Mouse (Mus musculus) lung, postnatal 10 days (tissue): ENCODE measurements at regions not wholly inside any gene's neighbourhood (a gene's known extent, or its start where the extent isn't known, plus 50 kb on each side); places are given as distances from the start of the nearest gene placed in this dataset.

ENCODE experiments used
- DNase-seq: peaks from one replicate; pipeline ENCODE4 v3.0.0; 2021

DNA sequence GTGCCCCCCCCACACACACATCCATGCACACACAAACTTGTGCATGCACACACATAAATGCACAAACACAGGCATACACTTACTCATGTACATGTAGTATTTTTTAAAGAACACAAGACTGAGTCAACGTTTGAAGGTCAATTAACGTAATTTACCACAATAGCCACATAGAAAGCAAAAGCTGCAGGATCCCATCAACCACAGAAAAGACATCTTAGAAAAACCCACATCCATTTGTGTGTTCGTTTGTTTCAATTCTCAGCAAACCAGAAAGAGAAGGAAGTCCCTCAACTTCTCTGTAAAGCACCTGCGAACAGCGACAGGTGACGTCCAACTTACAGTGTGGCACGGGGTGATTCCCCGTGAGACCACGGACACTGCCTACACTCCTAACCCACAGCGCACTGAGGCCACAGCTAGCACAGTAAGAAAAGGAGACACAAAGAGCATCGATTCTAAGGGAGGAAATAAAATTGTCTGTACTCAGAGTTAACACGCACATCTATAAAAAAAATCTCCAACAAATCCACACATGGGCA, 53.8 kb downstream of the Dio3 start:
- no peak for DNase-seq

DNA sequence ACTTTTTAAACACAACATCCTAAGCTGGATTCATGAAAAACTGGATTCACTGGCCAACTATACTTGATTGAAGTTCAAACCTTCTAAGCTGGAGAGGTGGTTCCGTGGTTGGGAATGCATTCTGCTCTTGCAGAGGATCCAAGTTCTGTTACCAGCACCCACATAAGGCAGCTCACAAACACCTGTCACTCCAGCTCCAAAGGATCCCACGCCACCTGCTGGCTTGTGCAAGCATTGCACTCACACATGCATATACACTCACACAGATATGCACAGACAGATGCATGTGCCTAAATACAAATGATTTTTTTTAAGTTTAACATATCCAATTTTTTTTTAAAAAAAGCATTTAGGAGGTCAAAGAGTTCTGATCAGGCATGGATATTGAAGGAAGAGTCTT, 55.7 kb downstream of the Dio3 start:
- DNase-seq: no peak

DNA sequence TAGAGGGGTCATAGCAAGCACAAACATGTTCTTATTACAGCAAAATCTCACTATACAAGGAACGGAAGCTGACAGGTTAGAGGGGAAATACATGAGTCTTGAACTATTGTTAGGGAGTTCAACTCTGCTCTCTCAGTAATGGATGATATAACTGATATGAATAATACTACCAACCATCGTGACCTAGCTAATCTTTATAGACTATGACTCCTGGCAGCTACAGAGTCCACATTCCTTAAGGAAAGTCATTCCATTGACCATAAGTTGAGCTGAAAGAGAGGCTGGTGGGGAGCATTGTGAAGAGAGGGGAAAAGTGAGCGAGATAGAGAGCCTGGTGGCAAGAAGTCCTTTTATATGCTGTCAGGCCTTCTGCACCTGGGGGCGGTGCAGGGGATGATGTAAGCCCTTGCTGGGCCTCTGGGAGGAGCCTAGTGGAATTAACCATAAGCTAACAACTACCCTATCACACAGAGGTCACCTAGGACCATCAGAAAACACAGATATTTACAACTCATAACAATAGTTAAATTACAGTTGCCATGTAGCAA, 65.5 kb downstream of the Dio3 start:
- DNase-seq: no peak

DNA sequence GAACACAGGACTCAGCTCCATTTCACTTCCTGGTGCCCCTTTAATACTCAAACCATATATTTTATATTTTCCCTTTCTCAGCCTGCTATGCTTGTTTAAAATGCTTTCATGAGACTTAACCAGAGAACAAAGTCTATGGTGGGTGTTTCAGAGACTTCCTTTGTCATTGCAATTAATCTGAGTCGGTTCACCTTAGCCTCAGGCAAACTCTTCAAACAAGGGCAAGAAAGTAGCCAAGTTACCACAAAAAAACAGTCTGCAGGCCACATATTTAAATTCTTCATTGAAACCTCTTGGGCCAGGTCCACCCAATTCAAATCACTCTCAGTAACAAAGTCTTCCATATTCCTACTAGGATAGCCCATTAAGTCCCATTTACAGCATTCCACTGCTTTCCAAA, 70.8 kb downstream of the Dio3 start:
- DNase-seq: no peak

DNA sequence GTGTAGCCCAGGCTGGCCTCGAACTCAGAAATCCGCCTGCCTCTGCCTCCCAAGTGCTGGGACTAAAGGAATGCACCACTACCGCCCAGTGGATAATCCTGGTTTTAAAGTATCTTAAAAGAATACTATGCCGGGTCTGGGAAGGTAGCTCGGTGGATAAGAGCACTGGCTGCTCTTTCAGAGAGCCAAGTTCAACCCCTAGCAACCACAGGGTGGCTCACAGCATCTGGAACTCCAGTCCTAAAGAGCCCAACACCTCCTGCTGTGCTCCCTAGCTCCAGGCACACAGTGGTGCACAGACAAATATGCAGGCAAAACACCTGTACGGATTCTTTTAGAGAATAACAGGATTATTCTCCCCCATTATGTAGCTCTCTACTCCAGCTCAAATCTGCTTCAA, 77.0 kb downstream of the Dio3 start:
- DNase-seq: no peak

DNA sequence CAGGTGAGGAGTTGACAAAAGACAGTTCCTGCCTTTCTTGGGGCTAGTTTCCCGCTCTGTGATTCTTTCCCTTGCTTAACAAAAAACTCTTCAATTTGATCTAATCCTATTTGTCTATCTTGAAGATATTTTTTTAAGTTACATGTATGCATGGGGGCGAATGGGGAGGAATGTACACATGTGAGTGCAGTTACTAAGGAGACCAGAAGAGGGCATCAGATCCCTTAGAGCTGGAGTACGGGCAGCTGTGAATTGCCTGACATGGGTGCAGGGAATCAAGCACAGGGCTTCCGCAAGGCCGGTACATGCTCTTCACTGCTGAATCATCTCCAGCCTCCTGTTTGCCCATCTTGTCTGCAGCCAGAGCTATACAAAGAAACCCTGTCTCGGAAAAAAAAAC, 79.8 kb upstream of the Ppp2r5c start:
- DNase-seq: no peak

DNA sequence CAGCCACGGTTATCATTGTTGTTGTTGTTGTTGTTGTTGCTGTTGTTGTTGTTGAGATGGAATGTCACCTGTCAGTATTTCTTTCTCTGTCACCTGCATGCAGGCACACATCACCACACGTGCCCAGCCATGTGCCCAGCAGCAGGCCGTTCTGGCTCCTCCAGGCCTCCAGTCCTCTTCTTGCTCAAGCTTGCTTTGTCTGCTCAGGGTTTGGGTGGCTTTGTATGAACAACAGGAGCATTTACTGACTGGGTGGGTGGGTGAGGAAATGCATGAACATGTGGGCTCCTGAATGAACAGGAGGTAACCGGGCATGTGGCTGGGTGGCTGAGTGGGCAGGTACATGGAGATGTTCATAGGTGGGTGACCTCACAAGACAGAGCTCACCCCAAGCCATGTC, 79.1 kb upstream of the Ppp2r5c start:
- no peak for DNase-seq

DNA sequence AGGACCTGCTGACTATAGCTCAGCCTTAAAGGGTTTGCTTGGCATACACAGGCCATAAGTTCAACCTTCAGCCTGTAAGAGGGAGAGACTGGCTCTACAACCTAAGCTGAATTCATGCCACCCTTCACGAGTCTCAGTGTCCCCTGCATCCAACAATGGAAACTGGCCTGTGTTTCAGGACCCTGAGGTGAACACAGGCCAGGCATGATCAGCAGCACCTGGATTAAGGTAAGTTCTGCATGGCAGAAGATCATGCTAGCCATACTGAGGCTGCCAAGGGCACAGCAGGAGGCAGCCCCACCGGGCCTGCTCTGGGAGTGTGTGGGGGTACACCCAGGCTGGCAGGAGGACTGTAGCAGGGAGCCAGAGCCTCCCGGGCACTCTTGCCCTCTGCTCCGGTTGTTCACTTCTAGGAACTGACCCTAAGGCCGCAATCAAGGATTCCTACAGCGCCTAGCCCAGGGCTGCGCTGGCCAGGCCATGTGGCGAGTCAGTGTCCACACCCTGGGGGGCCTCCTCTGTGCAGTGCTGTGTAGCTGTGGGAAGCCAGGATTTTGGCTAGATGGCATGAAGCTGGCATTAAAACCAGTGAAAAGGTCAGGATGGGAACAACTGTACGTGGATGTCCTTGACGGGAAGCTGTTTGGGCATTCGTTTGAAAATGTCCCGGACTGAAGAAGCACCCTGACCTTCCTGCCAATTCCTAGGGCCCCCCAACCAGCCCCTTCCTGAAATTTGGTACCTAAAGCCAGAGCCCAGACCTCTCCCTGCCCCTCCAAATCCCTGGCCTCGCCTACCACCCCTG, 74.8 kb upstream of the Ppp2r5c start:
- no peak for DNase-seq

DNA sequence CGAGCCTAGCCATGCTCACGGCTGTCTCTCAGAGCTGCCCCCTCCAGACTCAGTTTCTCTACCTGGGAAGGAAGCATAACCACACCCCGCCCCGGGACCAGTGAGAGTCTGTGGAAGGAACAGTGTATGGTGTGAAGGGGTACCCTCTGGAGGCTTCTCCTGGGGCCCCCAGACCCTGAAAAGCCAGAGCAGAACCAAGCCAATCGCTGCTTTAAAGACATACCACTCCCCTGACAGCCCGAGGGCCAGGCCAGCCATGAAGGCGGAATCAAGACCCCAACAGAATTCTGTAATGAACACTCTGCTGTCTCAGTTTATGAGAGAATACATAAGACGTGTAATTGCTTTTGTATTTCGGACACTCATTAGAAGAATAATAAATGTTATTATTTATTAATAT, 73.9 kb upstream of the Ppp2r5c start:
- no peak for DNase-seq

DNA sequence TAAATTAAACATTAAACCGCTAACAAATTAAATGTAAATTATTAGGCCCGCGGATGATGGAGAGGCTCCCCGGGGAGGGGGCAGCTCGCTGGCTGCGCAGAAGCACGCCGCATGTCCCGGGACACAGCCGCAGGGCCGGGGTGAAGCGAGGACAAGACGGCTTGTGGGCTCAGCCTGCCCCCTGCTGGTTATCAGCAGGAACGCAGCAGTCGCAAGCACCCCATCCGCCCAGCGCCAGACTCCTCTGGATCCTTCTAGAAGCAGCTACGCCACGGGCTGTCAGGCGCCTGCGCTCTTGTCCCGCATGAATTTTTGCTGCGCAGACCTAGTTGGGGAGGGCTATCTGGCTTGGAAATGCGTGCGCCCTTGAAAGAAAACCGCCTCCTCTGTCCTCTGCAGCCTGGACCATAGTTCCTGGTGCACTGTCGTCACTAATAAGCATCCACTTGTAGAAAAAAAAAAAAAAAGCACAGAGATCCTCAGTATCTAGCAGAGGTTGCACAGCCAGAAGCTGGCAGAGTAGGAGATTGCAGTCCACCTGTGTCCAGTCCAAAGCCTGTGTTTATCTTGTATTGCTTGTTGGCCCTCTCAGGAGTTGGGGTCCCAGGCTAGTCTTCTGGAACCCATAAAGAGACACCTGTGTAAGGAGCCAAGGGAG, 73.4 kb upstream of the Ppp2r5c start:
- peak; percentile 90 for DNase-seq

DNA sequence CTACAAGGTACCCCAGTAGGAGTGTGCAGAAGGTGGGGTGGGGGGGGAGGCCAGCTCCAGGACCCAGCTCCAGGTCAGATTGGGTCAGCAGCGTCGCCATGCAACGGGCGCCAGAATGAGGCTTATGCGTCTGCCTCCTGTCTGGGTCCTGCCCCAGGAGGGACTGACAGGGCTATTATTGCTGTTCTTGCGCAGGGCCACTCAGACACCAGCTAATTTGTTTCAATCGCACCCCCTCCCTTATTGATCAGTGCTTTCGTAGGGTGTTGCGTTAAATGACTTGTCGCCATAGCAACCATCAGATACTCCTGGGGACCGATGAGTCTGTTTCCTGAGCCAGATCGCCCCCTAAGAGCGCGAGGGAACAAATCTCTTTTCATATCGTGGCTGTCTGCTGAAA, 71.8 kb upstream of the Ppp2r5c start:
- no peak for DNase-seq

DNA sequence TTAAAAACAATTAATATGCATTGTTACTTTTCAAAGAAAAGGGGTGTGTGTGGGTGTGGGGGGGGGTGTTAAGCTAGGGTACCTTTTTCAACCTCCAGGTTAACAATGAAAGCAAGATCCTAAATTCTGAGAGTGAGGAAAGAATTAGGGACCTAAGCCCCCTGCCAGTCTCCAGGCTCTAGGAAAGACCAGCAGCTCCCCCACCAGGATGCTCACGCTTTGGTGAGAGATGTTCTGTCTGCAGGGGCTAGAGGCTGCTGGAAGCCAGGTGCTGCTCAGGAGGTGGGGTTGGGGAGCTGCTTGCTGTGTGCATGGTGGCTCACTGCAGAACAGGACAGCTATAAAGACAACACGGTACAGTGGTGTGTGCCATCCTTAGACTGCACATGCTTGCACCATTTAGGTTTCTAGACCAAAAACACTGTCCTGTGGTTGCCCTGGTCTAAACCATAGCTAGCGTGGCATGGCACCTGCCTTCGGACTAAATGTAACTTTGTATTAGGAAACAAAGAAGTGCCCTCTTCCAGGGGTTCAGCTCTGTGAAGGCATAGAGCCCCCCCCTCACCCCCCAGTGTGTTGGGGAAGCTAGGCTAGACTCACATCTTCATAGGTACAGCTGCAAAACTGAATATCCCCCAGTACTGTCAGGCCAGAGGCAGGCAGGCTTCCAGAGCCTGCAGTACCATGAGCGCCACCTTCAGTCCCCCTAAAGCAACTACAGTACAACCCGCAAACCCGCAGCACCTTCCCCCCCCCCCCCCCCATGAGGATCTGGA, 70.7 kb upstream of the Ppp2r5c start:
- no peak for DNase-seq

DNA sequence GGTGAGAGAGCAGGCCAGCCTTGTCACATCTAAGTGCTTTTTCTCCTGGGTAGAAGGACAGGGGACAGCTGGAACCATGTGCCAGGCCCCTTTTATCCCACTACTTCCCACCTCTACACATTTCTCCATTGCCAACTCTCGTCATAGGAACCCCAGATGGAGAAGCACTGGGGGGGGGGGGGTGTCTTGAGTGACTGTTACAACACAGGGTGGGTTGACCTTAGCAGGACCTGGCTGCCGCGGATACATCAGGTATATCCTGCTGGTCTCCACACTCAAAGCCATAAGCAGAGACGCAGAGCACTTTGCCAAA, 70.1 kb upstream of the Ppp2r5c start:
- no peak for DNase-seq

DNA sequence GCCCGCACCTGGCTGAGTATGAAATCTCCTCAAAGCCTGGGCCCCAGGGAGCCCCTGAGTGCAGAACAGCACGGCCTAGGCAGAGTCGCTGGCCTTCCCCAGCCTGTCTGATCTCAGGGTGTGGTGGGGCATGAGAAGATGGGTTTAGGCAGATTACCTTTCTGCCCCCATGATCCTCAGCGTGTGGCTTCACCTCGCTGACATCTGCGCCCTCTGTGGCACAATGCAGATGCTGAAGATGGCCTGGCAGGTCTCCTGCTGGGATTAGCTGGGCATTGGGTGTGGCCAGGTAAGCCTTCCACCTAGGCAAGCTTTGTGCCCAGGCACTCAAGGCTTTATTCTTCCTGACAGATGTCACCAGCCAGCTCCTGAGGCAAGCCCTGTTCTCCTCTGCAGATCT, 69.6 kb upstream of the Ppp2r5c start:
- no peak for DNase-seq

DNA sequence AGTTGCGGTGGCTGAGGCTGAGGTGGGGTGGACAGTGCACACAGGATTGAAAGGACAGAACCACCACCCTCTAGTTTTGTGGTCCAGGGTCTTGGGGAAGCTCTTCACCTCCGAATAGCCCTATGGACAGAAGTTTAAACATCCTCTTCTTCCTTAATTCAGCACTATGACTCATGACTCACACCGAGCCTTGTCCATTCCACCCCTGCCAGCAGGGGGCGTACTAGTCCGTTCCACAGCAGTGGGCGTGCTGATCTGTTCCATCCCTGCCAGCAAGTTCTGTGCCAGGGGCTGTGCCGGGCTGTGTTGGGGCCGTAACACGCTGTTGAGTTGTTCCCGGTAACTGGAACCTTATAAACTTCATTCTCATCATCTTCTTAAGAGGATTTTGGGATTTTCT, 69.2 kb upstream of the Ppp2r5c start:
- peak; percentile 57 for DNase-seq

DNA sequence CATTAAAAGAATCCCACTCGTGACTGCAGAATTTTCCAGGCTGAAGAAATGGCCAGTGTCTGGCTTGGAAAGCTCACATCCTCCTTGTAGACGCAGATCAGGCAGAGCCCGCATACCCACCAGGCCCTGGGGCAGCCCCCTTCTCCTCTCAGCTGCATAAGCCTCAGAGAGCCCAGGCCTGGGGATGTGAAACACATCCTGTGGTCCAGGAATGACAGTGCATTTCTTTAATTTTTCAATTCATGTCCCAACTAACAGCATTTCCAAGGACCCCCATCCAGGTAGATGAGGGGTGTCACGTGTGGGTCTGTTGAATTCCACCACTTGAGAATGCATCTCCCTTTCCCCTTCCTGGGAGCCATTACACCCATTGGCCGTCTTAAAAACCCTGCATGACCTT, 68.6 kb upstream of the Ppp2r5c start:
- no peak for DNase-seq

DNA sequence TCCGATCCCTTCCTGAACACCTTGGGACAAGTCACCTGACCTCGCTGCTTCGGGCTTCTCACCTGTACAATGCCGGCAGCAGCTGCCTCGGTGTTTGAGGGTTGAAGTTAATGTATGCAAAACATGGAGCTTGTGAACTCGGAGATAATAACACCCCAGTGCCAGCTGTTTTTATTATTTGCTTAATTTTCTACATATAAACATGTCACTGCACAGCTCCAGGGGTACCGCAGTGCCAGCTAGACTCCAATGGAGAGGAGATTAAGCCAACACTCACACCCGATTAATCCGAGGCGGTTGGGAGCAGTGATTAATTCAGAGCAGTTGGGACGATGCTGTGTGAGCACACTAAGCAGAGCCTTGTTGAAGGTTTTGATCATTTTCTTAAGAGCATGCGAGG, 67.2 kb upstream of the Ppp2r5c start:
- no peak for DNase-seq

DNA sequence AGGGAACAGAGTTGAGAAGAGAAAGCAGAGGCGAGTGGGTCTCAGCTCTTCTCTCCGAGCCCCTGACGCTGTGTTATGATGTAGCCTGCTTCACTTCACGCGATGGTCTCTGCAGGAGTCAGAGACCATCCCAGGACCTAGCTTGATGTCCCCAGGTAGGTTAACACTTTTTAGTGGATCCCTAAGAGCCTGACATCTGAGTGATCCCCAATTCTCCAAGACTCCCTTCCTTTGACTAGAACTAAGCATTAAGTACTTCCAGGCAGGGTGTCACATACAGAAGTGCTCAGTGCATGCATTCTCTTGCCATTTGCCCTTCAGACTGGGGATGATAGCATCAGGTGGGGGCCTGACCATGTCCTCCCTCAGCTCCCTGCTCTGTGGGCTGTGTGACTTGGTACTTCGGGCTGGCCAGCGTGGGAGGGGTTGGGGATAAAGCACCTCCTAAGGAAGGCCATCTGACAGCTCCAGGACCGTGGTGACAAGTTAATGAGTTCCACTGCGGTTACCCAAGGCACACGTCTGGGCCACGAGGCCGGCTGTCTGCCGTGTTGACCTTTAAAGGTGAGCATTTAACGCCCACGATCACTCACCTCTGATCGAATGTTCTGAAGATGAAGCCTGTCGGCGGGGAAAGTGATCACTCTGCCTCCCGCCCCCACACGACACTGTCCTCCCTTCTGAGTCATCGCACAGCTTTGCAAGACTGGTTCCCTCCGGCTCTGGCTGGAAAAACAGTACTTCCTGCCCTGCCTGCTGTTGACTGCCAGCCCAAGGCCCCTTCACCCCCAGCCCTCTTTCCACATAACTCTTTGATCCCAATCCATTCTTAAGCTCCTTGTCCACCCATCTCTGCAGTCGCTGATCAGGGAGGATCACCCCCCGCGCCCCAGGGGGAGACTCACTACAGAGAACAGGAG, 65.8 kb upstream of the Ppp2r5c start:
- DNase-seq: peak; percentile 52

DNA sequence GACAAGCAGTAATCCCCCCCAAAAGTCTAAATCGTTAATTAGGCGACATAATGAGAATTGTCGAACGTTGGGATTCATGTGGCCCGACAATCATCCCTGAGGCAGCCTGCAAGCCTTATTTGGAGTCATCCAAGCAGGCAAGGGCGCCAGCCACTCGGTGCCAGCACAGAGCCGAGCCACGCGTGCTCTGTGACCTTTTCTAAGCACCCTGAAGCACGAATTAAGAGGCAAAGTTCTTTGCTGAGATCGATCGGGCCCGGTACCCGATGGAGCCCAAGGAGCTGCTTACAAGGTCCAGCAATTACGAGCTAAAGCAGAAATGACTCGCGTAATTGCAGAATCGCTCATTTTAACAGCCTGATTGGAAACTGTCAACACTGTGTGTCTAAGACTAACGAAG, 61.9 kb upstream of the Ppp2r5c start:
- no peak for DNase-seq

DNA sequence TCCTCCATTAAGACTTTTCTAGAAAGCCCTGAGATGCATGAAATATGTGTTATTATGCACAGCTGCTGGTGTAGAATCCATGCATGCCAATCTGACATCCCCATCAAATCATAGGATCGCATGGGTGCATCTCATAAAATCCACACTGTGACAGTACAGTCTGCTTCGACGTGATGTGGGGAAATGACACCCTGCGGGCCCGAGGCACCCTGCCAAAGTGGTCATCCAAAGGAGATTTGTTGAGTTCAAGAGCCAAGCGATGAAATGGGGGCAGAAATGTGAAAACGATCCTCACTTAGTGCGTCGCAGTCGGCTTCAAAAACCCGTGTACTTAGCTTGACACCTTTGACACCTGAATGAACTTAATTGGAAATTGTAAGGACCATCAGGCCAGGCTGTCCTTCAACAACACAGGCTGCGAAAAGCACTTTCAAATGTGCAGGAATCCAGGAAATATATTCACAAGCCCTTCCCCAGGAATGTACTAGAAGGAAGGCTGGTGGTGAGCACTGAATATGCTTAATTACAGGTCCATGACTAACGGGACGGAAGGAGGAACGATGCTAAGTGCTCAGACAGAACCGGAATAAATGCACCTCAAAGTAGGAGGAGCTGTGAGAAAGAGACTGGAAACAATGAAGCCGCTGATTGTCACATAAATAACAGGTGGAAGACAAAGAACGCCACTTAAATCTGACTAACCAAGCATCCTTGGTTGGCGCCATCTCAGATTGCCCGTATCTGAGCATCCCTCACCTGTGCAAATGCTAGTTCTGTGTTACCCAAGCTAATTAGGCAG, 60.9 kb upstream of the Ppp2r5c start:
- no peak for DNase-seq

DNA sequence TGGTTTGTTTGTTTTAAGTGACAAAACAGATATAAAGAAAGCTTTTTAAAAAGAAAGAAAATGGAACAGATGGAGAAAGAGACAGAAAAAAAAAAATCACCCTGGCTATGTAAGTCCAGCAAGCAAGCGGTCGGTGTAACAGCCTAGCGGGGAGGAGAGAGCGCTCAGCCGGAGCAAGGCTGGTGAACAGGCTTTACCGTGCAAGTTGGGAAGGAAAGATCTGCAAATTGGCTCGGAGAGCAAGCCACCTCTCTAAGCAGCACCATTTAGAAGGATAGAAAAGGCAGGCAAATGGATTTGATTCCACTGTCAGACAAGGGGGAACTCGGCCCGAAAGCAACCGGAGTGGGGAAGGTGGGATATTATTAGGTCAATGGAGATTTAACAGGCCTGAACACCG, 59.9 kb upstream of the Ppp2r5c start:
- DNase-seq: no peak

DNA sequence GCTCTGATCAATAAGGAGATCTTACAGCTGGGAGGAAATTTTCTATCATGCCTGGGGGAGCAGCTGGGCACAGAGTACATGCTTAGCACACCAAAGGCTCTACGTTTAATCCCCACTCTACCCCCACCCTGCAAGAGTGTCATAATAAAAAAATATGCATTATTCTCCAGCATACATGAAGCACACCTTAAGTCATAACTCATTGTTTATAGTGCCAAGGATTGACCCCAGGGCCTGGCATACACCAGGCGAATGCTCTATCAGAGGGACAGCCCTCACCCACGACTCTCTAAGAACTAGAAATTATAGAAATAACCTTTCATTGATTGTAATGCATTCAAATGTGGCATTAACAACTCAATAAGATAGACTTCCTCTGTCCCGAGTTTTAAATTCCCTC, 59.4 kb upstream of the Ppp2r5c start:
- no peak for DNase-seq
